Mouse (Mus musculus) ES-Bruce4 (cell line): Measurements from ENCODE around the gene Sfxn5. TPM values are rescaled to one million over a fixed set of nuclear protein-coding genes. Genes with fewer than 3 reads are reported as not detected.

Source experiments
- H3K27ac ChIP-seq: 2 replicates; pipeline ENCODE4 v1.5.1; 2012; ENCODE audit warnings: low read length, inconsistent platforms; ENCODE audit not compliant: insufficient read depth
- H3K27me3 ChIP-seq: 2 replicates; pipeline ENCODE4 v1.6.1; 2012; ENCODE audit warnings: mild to moderate bottlenecking, low read length, inconsistent platforms; ENCODE audit not compliant: control insufficient read depth, poor library complexity, insufficient read depth, severe bottlenecking
- H3K36me3 ChIP-seq: 2 replicates; pipeline ENCODE4 v1.6.1; 2012; ENCODE audit warnings: inconsistent platforms, mild to moderate bottlenecking, low read length, moderate library complexity; ENCODE audit not compliant: control insufficient read depth, poor library complexity, insufficient read depth, severe bottlenecking
- H3K4me1 ChIP-seq: one replicate; pipeline ENCODE4 v1.8.1; 2011; ENCODE audit warnings: low read length; ENCODE audit not compliant: control insufficient read depth, insufficient read depth
- H3K4me3 ChIP-seq: 2 replicates; pipeline ENCODE4 v1.5.1; 2011; ENCODE audit warnings: low read depth, mild to moderate bottlenecking, low read length
- H3K9ac ChIP-seq: 2 replicates; pipeline ENCODE4 v1.6.1; 2012; ENCODE audit warnings: low read depth, mild to moderate bottlenecking, inconsistent platforms; ENCODE audit not compliant: poor library complexity, severe bottlenecking
- H3K9me3 ChIP-seq: replicated peaks from 2 replicates; pipeline ENCODE4 v1.6.1; 2012; ENCODE audit warnings: mild to moderate bottlenecking, low read length, inconsistent platforms; ENCODE audit not compliant: control insufficient read depth, poor library complexity, insufficient read depth, severe bottlenecking
- CTCF ChIP-seq: IDR thresholded peaks from one replicate; pipeline ENCODE4 v1.8.1; 2011; ENCODE audit warnings: low read depth, low read length
- EP300 ChIP-seq: IDR thresholded peaks from 2 replicates; pipeline ENCODE4 v1.6.1; 2011; ENCODE audit warnings: low read depth, low read length; ENCODE audit not compliant: insufficient read depth
- POLR2A ChIP-seq: IDR thresholded peaks from one replicate; pipeline ENCODE4 v1.8.1; 2011; ENCODE audit warnings: low read length; ENCODE audit not compliant: insufficient read depth
- polyA plus RNA-seq: library from polyadenylated mRNA; stranded (reverse); fragments of >200 nt; gene quantifications from 2 replicates; pipeline ENCODE4 v1.2.4, GENCODE M21; 2011; ENCODE audit warnings: low read depth; ENCODE audit not compliant: missing spikeins, insufficient read depth, insufficient read length

Sfxn5 gene
- polyA plus RNA-seq, 1 experiment, result 6.0 TPM

DNA sequence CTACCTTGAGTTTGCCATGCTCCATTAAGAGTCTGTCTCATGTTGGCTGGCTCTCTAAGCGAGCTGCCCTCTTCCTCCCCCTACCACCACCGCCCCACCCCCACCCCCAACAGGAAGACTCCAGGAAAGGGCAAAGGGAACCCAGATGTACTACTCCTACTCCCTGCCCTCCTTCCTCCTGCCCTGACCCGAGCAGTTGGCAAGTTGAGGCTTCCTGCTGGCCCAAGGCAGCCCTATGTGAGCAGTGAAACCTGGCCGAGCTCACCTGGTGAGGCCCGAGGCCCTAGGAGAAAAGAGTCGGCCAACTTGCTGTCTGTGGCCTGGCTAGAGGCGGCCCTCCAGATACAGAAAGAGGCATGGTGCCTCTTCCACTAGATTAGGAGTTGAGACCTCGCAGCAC, 45.4 kb upstream of the Sfxn5 start:
- no peak overlapping the region for H3K27ac ChIP-seq
- H3K4me1 ChIP-seq, result no peaks in the 10 kb centered on the region
- H3K9ac ChIP-seq, result peak overlapping the region; percentile 10; the same call in 1 of the 2 replicates
- H3K4me3 ChIP-seq, result peak overlapping the region; percentile 26; the same call in 1 of the 2 replicates
- TF ChIP-seq POLR2A (no peak), CTCF (no peak), EP300 (no peak)
- no peaks in the 10 kb centered on the region for H3K9me3 ChIP-seq
- no peaks in the 10 kb centered on the region for H3K27me3 ChIP-seq
- no peaks in the 10 kb centered on the region for H3K36me3 ChIP-seq

- Histone ChIP-seq H3K27me3 (no peaks in the 10 kb centered on the region), H3K9ac (no peak overlapping the region), H3K36me3 (no peaks in the 10 kb centered on the region), H3K4me1 (no peaks in the 10 kb centered on the region), H3K4me3 (no peak overlapping the region), H3K9me3 (no peaks in the 10 kb centered on the region), H3K27ac (no peak overlapping the region)
- TF ChIP-seq CTCF (no peak), POLR2A (no peak), EP300 (no peak)
These were observed 44.7 kb upstream of the Sfxn5 start for GRCm38 (mm10) chr6:85377876-85378275.

DNA sequence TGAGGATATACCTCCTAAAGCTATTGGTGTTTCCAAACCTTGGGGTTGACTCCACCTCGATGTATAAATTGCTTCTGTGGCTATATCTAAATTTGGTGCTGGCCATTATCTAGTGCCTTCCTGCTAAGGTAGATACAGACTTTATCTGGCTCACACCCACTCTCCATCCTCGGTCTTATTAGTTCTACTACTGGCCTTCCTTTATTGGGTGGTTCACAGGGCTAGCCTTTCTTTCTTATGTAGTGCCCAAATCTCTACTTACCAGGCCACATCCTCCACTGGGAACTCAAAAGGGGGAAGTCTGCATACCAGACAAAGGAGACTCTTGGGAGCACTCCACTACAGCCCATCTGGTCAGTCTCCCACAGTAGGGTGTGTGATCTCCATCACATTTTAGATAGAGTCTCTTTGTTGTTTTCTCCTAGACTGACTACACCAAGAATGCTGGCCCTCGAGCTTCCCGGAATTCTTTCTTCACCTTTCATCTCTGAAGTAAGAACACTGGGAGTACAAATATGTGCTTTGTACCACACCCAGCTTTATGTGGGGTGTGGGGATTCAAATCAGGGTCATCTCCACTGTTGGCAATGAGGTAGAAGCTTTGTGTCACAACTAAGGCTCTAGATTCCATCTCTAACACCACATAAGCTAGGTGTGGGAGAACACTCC, 44.0 kb upstream of the Sfxn5 start:
- Histone ChIP-seq H3K27ac (no peak overlapping the region), H3K4me1 (no peaks in the 10 kb centered on the region), H3K9me3 (no peaks in the 10 kb centered on the region), H3K4me3 (no peak overlapping the region), H3K9ac (no peak overlapping the region), H3K27me3 (no peaks in the 10 kb centered on the region), H3K36me3 (no peaks in the 10 kb centered on the region)
- TF ChIP-seq POLR2A (no peak), CTCF (no peak), EP300 (no peak)

DNA sequence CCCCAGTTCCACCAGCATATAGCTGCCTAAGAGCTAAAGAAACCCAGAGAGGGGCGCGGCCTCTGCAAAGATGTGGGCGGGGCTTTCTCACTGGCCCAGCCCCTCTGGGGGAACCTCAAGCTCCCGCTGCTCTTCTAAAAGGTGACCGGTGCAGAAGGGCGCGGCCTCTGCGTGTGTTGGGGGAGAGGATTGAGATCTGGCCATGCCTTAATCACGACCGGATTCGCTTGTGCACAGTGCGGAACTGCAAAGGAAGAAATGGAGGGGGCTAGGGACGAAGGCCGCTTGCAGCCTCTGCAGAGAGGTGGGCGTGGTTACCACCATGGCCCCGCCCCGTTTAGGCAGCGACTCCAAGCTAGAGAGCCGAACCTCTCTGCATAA, 41.5 kb upstream of the Sfxn5 start:
- H3K9me3 ChIP-seq, result no peaks in the 10 kb centered on the region
- H3K4me3 ChIP-seq, result peak overlapping the region; percentile 93
- no peak overlapping the region for H3K9ac ChIP-seq
- H3K4me1 ChIP-seq, result no peaks in the 10 kb centered on the region
- TF ChIP-seq CTCF (no peak), EP300 (no peak), POLR2A (no peak)
- H3K27me3 ChIP-seq, result no peaks in the 10 kb centered on the region
- no peak overlapping the region for H3K27ac ChIP-seq
- H3K36me3 ChIP-seq, result no peaks in the 10 kb centered on the region

DNA sequence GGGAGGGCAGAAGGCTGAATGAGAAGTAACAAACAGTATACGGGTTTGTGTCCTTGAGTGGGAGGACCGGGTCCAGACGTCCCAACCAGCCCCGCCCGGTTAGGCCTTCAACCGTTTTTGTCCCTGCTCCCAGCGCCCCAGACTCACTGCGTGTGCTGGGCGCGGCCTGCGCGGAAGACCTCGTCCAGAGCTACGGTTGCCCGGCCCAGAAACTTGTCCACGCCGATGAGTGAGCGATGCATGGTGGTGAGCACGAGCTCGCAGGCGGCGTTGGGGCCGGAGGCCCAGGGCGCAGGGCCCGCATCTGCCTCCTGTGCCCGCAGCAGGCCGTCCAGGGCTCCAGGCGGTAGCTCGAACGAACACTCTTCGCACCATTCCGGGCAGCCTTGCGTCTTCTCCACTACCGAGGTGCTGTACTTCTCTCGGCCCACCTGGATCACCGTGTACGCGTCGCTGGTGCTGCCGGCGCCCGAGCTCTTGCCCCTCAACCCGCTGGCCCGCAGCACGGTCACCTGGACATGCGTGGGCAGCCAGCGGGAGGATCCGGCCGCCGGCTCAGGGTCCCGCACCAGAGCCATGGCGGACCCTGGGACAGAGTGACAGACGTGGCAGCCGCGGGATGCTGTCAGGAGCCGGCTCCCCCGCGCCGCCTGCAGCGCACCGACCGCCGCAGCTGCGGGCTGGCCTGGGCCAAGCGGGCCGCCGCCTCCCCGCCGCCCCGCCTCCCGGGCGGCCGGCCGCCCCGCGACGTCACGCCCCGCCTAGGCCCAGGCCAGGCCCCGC, 40.9 kb upstream of the Sfxn5 start, which contains the start of gene Rab11fip5:
Gene Rab11fip5 (minus strand): TSS at position 684 of the 783 bp plus-strand sequence.
- H3K36me3 ChIP-seq, result no peaks in the 10 kb centered on the region
- H3K4me1 ChIP-seq, result no peaks in the 10 kb centered on the region
- TF ChIP-seq CTCF (no peak), POLR2A (no peak), EP300 (no peak)
- H3K27ac ChIP-seq, result no peak within 1 kb of the TSS
- no peaks in the 10 kb centered on the region for H3K27me3 ChIP-seq
- H3K9ac ChIP-seq, result peak within 1 kb of the TSS; percentile 55
- H3K9me3 ChIP-seq, result no peaks in the 10 kb centered on the region
- H3K4me3 ChIP-seq, result peak within 1 kb of the TSS; percentile 93
